Mouse (Mus musculus) heart, embryonic 12.5 days (tissue): ENCODE data around the gene Bicc1. TPM values are rescaled to one million over a fixed set of nuclear protein-coding genes. Genes with fewer than 3 reads are reported as not detected.

Experiments used
- ATAC-seq: fragments of 200-750 bp; cut with Nextera tagmentation; 2 replicates; pipeline ENCODE4 v1.8.0; 2017; ENCODE audit warnings: moderate TSS enrichment, moderate library complexity; ENCODE audit not compliant: insufficient number of reproducible peaks, low FRiP score
- H3K27ac ChIP-seq: fragments of 300-500 bp; sonication (generic); 2 replicates; pipeline ENCODE4 v1.5.1; 2016; ENCODE audit warnings: mild to moderate bottlenecking, moderate library complexity; ENCODE audit not compliant: poor library complexity, severe bottlenecking
- H3K27me3 ChIP-seq: fragments of 300-500 bp; sonication (generic); replicated peaks from 2 replicates; pipeline ENCODE4 v1.6.1; 2016; ENCODE audit warnings: mild to moderate bottlenecking, moderate library complexity
- H3K36me3 ChIP-seq: fragments of 300-500 bp; sonication (generic); 2 replicates; pipeline ENCODE4 v1.6.1; 2016; ENCODE audit warnings: mild to moderate bottlenecking, moderate library complexity
- H3K4me1 ChIP-seq: fragments of 300-500 bp; sonication (generic); replicated peaks from 2 replicates; pipeline ENCODE4 v1.6.1; 2016; ENCODE audit warnings: mild to moderate bottlenecking
- H3K4me2 ChIP-seq: fragments of 300-500 bp; sonication (generic); 2 replicates; pipeline ENCODE4 v1.6.1; 2016; ENCODE audit warnings: mild to moderate bottlenecking, moderate library complexity
- H3K4me3 ChIP-seq: fragments of 300-500 bp; sonication (generic); 2 replicates; pipeline ENCODE4 v1.5.1; 2016; ENCODE audit warnings: mild to moderate bottlenecking
- H3K9ac ChIP-seq: fragments of 300-500 bp; sonication (generic); 2 replicates; pipeline ENCODE4 v1.6.1; 2016; ENCODE audit warnings: mild to moderate bottlenecking, moderate library complexity
- H3K9me3 ChIP-seq: fragments of 300-500 bp; sonication (generic); replicated peaks from 2 replicates; pipeline ENCODE4 v1.6.1; 2016; ENCODE audit warnings: mild to moderate bottlenecking, moderate library complexity
- WGBS: fragments of 180-500 bp; shearing (Covaris S2); methylation state at CpG from one replicate; pipeline ENCODE4 v1.1.7; 2016; 5-methylcytosine and 5-hydroxymethylcytosine counted together
- polyA plus RNA-seq: library from polyadenylated mRNA; unstranded; fragments of >200 nt; fragmentation: Nextera tagmentation; extraction: Ambion mirVana; gene quantifications from 2 replicates; pipeline ENCODE4 v1.2.1, GENCODE M21; 2016

Bicc1 gene
- polyA plus RNA-seq, 1 experiment from 2014 or later, result 21.7 TPM

- Histone ChIP-seq H3K27me3 (no peaks in the 10 kb centered on the region), H3K36me3 (no peaks in the 10 kb centered on the region), H3K9ac (no peak overlapping the region), H3K4me1 (no peaks in the 10 kb centered on the region), H3K4me2 (no peak overlapping the region), H3K9me3 (no peaks in the 10 kb centered on the region), H3K27ac (no peak overlapping the region), H3K4me3 (no peak overlapping the region)
- no peak for ATAC-seq
- 83% methylated on average over 2 of the region's 2 CpGs for WGBS
Measured at GRCm38 (mm10) chr10:71093312-71093711, 66.2 kb downstream of the Bicc1 start.

- no peak overlapping the region for H3K4me2 ChIP-seq
- no peak overlapping the region for H3K27ac ChIP-seq
- no peak overlapping the region for H3K9ac ChIP-seq
- H3K4me3 ChIP-seq, result no peak overlapping the region
- no peaks in the 10 kb centered on the region for H3K27me3 ChIP-seq
- no peaks in the 10 kb centered on the region for H3K9me3 ChIP-seq
- H3K36me3 ChIP-seq, result no peaks in the 10 kb centered on the region
- no peaks in the 10 kb centered on the region for H3K4me1 ChIP-seq
- ATAC-seq, result no peak
- WGBS, result 83% methylated on average over 4 of the region's 4 CpGs
Measured at GRCm38 (mm10) chr10:71087359-71087716, 72.2 kb downstream of the Bicc1 start.

GRCm38 (mm10) chr10:71086571-71087358 is 72.7 kb downstream of the Bicc1 start:
- H3K9ac ChIP-seq, result no peak overlapping the region
- no peaks in the 10 kb centered on the region for H3K36me3 ChIP-seq
- no peaks in the 10 kb centered on the region for H3K9me3 ChIP-seq
- no peaks in the 10 kb centered on the region for H3K4me1 ChIP-seq
- no peak overlapping the region for H3K4me2 ChIP-seq
- H3K27me3 ChIP-seq, result no peaks in the 10 kb centered on the region
- no peak for ATAC-seq
- 62% methylated on average over 4 of the region's 4 CpGs for WGBS
- no peak overlapping the region for H3K4me3 ChIP-seq
- no peak overlapping the region for H3K27ac ChIP-seq

- no peak overlapping the region for H3K27ac ChIP-seq
- ATAC-seq, result no peak
- H3K4me1 ChIP-seq, result no peaks in the 10 kb centered on the region
- H3K9me3 ChIP-seq, result no peaks in the 10 kb centered on the region
- no peaks in the 10 kb centered on the region for H3K27me3 ChIP-seq
- no peak overlapping the region for H3K9ac ChIP-seq
- H3K4me3 ChIP-seq, result no peak overlapping the region
- no peak overlapping the region for H3K4me2 ChIP-seq
- no peaks in the 10 kb centered on the region for H3K36me3 ChIP-seq
- WGBS, result 73% methylated on average over 6 of the region's 6 CpGs
Measured at GRCm38 (mm10) chr10:71082986-71083385, 76.5 kb downstream of the Bicc1 start.

GRCm38 (mm10) chr10:71078856-71079255 is 80.6 kb downstream of the Bicc1 start:
- H3K4me1 ChIP-seq, result no peaks in the 10 kb centered on the region
- H3K4me2 ChIP-seq, result no peak overlapping the region
- 84% methylated on average over 5 of the region's 5 CpGs for WGBS
- H3K27me3 ChIP-seq, result no peaks in the 10 kb centered on the region
- no peaks in the 10 kb centered on the region for H3K36me3 ChIP-seq
- H3K4me3 ChIP-seq, result no peak overlapping the region
- H3K9me3 ChIP-seq, result no peaks in the 10 kb centered on the region
- no peak overlapping the region for H3K27ac ChIP-seq
- no peak for ATAC-seq
- no peak overlapping the region for H3K9ac ChIP-seq

- Histone ChIP-seq H3K4me2 (no peak overlapping the region), H3K9ac (no peak overlapping the region)
- 47% methylated on average over 4 of the region's 4 CpGs for WGBS
Measured at GRCm38 (mm10) chr10:71065009-71065408, 94.5 kb downstream of the Bicc1 start.

GRCm38 (mm10) chr10:71064576-71064975 is 94.9 kb downstream of the Bicc1 start:
- H3K9me3 ChIP-seq, result no peaks in the 10 kb centered on the region
- no peak overlapping the region for H3K4me3 ChIP-seq
- H3K36me3 ChIP-seq, result no peaks in the 10 kb centered on the region
- H3K27ac ChIP-seq, result no peak overlapping the region
- no peaks in the 10 kb centered on the region for H3K27me3 ChIP-seq
- H3K4me2 ChIP-seq, result no peak overlapping the region
- peaks cover 6% of the 10 kb centered on the region; the same call in 1 of the 2 replicates for H3K4me1 ChIP-seq
- ATAC-seq, result no peak
- H3K9ac ChIP-seq, result no peak overlapping the region
- WGBS, result 90% methylated on average over 6 of the region's 6 CpGs

More at GRCm38 (mm10) chr10:71065009-71065408, 94.5 kb downstream of the Bicc1 start:
- H3K27ac ChIP-seq, result no peak overlapping the region
- no peak overlapping the region for H3K4me3 ChIP-seq
- no peaks in the 10 kb centered on the region for H3K36me3 ChIP-seq
- no peak for ATAC-seq
- no peaks in the 10 kb centered on the region for H3K9me3 ChIP-seq
- H3K4me1 ChIP-seq, result peaks cover 6% of the 10 kb centered on the region; the same call in 1 of the 2 replicates
- H3K27me3 ChIP-seq, result no peaks in the 10 kb centered on the region

GRCm38 (mm10) chr10:71062151-71062550 is 97.3 kb downstream of the Bicc1 start:
- Histone ChIP-seq H3K4me2 (no peak overlapping the region), H3K4me1 (peaks cover 29% of the 10 kb centered on the region), H3K36me3 (no peaks in the 10 kb centered on the region), H3K27me3 (no peaks in the 10 kb centered on the region), H3K9ac (no peak overlapping the region), H3K9me3 (no peaks in the 10 kb centered on the region), H3K4me3 (no peak overlapping the region), H3K27ac (no peak overlapping the region)
- ATAC-seq, result no peak
- 49% methylated on average over 6 of the region's 6 CpGs for WGBS

GRCm38 (mm10) chr10:71060269-71060668 is 99.2 kb downstream of the Bicc1 start:
- Histone ChIP-seq H3K9me3 (no peaks in the 10 kb centered on the region), H3K4me3 (no peak overlapping the region), H3K4me1 (peaks cover 33% of the 10 kb centered on the region), H3K27me3 (no peaks in the 10 kb centered on the region), H3K36me3 (no peaks in the 10 kb centered on the region), H3K9ac (no peak overlapping the region), H3K4me2 (no peak overlapping the region), H3K27ac (0 out of 2 replicates have a peak overlapping the region, but pooled peaks have one; percentile 9)
- no peak for ATAC-seq
- WGBS, result 27% methylated on average over 2 of the region's 2 CpGs

GRCm38 (mm10) chr10:71058616-71059247 is 100.8 kb downstream of the Bicc1 start:
- Histone ChIP-seq H3K9ac (peak overlapping the region; percentile 48), H3K4me3 (no peak overlapping the region), H3K27ac (peak overlapping the region; percentile 71), H3K36me3 (no peaks in the 10 kb centered on the region), H3K9me3 (no peaks in the 10 kb centered on the region), H3K4me1 (peaks cover 38% of the 10 kb centered on the region), H3K4me2 (peak overlapping the region; percentile 41), H3K27me3 (no peaks in the 10 kb centered on the region)
- 25% methylated on average over 14 of the region's 14 CpGs for WGBS
- no peak for ATAC-seq

- 50% methylated on average over 5 of the region's 5 CpGs for WGBS
- no peak overlapping the region for H3K4me2 ChIP-seq
- H3K4me1 ChIP-seq, result peaks cover 44% of the 10 kb centered on the region
- no peaks in the 10 kb centered on the region for H3K9me3 ChIP-seq
- H3K36me3 ChIP-seq, result no peaks in the 10 kb centered on the region
- no peak overlapping the region for H3K4me3 ChIP-seq
- H3K27me3 ChIP-seq, result no peaks in the 10 kb centered on the region
- ATAC-seq, result no peak
- H3K9ac ChIP-seq, result no peak overlapping the region; the same call in 1 of the 2 replicates
- H3K27ac ChIP-seq, result 0 out of 2 replicates have a peak overlapping the region, but pooled peaks have one; percentile 6
Measured at GRCm38 (mm10) chr10:71058070-71058469, 101.4 kb downstream of the Bicc1 start.
